Mouse (Mus musculus) natural killer cell, adult 2 months (primary cell): ENCODE measurements around the gene Lmo1.
"Not testable (repeated sequence)": the region's sequence is repeated elsewhere in the genome, so short reads cannot be mapped to it uniquely, and the experiment has no call there.

Experiments
- DNase-seq, 2 experiments: peaks; one replicate each; pipeline ENCODE4 v3.0.0; 2022; ENCODE audit warnings: low spot score in 2 of 2

Lmo1 gene

DNA sequence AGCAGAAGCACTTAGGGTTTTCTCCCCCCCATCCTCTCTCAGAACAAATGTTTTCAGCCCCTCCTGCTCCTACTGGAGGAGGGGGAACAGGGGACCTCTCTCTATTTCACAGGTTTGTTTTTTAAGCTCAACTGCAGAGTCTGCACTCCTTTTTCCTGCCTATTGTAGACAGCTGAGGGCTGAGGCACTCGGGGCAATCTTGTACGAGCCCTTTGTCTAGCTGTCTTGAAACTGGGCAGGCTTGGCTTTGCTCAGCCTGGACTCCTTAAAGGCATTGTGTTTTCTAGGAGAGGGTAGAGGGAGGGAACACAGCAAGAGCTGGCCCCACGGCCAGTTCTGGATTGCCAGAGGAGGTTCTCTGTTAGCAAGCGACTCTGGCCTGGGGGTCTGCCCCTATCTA, 59.5 kb downstream of the Lmo1 start:
- not testable (repeated sequence) for DNase-seq

DNA sequence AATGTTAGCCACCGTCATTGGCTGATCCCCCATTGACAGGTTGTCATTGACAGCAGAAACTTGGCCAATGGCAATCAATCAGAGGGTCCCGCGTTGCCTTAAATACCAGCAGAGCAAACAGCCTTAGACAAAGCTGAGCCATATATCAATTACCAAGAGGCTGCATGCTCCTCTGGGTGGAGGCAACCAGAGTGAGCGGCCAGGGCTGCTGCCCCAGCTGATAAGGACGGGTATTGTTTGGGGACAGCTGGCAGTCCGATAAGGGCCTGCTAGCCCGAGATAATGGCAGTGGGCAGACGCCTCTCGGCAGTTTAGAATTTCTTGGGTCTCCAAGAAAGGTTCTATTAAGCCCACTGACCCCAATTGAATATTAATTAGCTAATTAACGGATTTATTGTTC, 60.1 kb downstream of the Lmo1 start:
- DNase-seq, result no peak

DNA sequence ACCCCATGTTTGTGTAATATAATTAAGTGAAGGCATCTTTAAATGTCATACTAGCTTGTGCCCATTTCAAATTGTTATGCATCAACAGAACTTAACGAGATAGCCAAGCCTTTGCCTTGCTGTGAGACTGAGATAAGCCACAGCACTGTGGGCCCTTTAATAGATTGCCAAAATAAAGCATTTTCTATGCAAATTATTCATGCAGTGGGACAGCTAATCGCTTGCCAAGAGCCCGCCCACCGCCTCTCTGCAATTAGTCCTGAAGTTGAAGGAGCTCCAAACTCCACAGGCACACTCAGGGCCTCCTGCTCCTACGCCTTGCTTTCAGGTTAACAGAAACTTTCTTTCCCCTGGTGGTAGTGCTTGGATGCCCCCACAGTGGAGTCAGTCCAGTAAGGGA, 64.0 kb downstream of the Lmo1 start:
- DNase-seq, result no peak

DNA sequence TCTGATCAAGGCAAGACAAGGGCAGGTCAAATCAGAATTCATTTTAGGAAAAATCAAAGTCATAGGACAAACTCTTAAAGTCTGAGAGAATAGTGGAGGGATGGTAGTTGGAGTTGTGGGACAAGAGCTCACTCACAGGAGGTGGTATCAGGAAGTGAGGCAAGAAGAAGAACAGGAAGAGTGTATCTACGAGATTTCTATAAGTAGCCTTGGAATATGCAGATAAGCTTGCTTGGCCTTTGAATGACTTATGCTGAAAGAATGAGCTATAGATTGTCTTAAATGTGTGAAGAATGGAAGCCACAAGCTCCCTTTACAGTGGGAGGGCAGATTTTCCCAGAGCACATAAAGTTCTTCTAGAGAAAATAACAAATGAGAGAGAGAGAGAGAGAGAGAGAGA, 70.1 kb downstream of the Lmo1 start:
- DNase-seq, result no peak

DNA sequence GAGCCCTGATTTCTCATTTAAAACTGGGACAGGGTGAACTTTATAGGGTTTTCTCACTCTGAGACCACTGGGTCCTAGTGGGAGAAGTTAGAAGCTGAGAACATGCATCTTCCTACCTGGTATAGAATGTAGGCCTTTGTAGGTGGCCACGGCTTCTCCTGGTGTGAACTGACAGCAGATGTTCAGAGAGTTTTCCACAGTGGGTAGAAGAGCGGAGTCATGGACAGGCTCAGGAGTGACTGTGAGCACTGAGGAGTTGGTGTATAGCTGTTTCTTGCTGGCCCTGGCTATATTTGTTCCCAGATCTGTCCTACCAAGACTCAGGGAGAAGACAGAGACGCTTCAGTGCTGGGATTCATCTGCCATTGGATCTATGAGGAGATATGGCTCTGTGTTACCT, 73.8 kb downstream of the Lmo1 start:
- DNase-seq, result no peak

DNA sequence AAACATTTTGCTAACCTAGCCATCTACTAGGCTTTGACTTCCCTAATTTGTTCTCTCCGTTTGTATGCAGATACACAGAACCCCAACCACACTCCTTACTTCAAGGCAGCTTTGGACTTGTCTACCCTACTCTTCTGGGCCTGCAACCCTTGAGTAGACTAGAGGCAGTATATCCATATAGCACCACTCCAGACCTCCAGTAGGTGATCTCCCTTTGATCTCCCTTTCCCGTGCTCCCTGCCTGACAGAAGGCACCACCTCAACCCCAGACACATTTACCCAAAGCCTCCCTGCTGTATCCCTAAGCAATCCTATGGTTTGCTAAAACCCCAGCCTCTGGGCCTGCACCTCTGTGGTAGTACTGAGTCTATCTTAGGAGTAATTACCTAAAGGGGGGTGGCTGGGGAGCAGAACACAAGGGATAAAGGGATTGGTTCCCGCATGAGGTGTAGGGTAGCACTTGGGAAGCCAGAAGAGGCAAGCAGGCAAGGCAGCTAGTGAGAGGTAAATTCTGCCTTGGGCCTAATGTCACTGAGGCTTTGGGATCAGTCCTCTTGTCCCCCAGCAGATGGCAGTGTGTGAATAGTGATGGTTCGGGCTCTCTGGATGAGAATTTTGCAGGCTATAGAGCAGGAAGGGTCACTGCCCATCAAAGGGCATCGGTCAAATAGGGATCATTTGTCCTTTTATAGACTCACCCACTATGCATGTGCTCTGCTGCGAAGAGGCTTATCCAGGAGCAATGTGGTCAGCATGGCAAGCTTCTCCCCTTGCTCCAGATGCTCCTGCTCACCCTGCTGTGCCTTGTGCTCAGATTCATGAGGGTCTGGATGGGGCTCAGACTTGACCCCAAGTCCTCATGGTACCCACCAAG, 76.6 kb downstream of the Lmo1 start:
- no peak for DNase-seq

DNA sequence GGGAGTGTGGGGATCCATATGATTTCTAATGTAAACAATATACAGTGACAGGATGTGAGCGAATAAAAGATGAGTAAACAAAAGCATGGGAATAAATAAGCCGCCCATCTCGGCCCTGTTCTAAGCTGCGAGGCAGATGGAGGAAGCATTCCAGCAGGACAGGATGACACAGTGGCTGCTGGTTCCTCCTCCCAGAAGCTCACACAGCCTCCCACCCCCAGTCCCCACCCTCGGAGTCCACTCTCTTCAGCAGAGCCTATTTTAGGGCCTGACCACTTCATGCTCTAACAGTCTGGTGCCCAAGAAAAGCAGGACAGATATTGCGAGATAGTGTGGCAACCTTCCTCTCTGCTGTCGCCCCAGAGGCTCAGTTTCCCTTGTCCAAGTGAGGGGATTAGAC, 77.8 kb downstream of the Lmo1 start:
- no peak for DNase-seq

DNA sequence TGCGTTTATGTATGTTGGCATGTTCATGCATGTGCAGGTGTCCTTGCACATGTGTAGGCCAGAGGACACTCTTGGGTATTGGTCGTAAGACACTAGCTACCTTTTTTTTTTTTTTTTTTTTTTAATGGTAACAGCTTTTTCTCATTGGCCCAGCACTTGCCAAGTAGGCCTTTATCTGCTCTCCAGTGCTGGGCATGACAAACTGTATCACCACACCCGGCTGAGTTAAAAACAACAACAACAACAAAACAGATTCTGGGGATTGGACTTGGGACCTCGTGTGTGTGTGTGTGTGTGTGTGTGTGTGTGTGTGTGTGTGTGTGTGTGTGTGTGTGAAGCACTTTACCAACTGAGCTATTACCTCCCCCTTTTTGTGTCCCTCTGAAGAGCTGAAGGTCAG, 78.4 kb downstream of the Lmo1 start:
- no peak for DNase-seq

DNA sequence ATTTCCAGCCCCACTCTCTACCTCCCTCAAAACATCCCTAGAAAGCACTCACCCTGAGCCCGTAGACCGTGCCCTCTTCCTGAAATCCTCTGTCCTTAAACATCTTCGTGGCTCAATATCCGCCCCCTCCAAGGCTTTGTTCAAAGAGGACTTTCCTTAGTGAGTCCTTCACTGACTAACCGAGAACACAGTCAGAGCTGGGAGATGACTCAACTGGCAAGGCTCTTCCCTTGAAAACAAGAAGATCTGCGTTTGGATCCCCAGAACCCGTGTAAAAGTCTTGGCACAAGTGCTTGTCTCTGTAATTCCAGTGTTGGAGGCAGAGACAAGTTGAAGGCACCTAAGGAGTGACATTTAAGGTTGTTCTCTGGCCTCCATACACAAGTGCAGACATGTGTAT, 80.7 kb downstream of the Lmo1 start:
- DNase-seq, result no peak

DNA sequence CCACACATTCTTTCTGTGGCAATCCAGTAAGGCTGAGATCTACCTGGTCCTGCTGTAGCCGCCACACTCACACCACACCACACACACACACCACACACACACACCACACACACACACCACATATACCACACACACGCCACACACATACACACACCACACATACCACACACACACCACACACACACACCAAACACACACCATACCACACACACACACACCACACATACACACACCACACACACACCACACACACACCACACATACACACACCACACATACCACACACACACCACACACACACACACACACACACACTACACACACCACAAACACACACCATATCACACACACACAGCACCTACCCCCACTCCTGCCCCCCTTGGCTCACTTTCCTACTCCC, 83.7 kb downstream of the Lmo1 start:
- DNase-seq, result not testable (repeated sequence)
